Mouse (Mus musculus) E14TG2a.4 (cell line): ENCODE measurements at regions not wholly inside any gene's neighbourhood (a gene's known extent, or its start where the extent isn't known, plus 50 kb on each side); places are given as distances from the start of the nearest gene placed in this dataset.

Source experiments
- CTCF ChIP-seq: conservative IDR thresholded peaks from 2 replicates; pipeline ENCODE4 v1.5.1; 2014; ENCODE audit warnings: low read length
- NANOG ChIP-seq: IDR thresholded peaks from 2 replicates; pipeline ENCODE4 v1.6.1; 2014; ENCODE audit warnings: borderline replicate concordance, low read length, mixed read lengths
- POU5F1 ChIP-seq: IDR thresholded peaks from 2 replicates; pipeline ENCODE4 v1.6.1; 2014; ENCODE audit warnings: low read length, borderline replicate concordance

GRCm38 (mm10) chr12:118703068-118703662 lies 143.0 kb upstream of the Sp8 start:
- TF ChIP-seq CTCF, result no peak
- TF ChIP-seq POU5F1, result no peak
- TF ChIP-seq NANOG, result no peak
